1 mouse cellular context compared by ENCODE assay signal in the genomic region with DNA sequence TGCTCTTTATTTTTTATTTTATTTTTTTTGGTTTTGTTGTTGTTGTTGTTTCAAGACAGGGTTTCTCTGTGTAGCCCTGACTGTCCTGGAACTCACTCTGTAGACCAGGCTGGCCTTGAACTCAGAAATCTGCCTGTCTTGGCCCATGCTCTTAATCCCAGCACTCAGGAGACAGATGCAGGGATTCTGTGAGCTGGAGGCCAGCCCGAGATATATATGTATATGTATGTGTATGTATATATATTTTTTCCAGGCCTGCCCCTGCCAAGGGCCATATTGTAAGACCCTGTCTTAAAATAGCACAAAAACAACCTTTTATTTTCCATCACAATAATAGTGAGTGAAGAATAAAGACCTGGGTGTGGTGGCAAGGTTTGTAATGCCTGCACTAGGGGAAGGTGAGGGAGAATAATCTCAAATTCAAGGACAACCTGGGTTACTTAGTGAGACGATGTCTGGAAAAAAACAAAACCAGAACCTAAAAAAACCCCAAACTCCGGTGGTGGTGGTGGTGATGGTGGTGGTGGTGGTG.
A peak's percentile ranks its signal among the peaks of the same experiment; 100 is the strongest.
TF ChIP-seq lines count a peak whose summit lies in the region.

No protein-coding gene starts in this region.

TF ChIP-seq in MEL, 35 proteins besides CTCF, POLR2A, EP300 and RAD21:
- peak; percentile 95 for TF ChIP-seq TBP (IDR thresholded peaks at IDR 0.05; ENCODE audit: low read depth, low read length)
- TF ChIP-seq MYC (IDR thresholded peaks at IDR 0.05; ENCODE audit: low read depth, low read length), result 0 out of 2 replicates have a peak, but pooled peaks have one; percentile 13
- peak; percentile 81 for TF ChIP-seq ZNF384 (IDR thresholded peaks at IDR 0.05; ENCODE audit: low read depth, low read length)
- no peak for TF ChIP-seq TCF12 (IDR thresholded peaks at IDR 0.05; ENCODE audit: low read depth, low read length)
